Mouse (Mus musculus): ENCODE results near the gene Aox3.

The Aox3 gene

DNA sequence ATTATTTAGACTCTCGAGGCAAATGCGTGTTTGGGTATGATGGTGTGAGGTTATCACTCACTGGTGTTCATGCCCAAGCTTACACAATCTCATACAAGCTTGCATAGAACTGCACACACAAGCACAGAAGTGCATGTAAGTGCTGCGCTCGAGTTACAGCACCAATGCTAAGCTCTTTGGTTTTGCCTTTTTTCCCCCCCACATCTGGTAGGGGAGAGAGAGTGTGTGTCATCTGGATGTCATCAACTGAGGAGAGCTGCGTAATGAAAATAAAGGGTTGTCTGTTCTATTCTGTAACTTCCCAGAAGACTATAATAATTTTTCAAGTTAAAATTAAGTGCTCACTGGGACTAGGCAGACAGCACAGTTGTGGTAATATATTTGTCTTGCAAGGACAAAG, 100.9 kb downstream of the Aox3 start:
- no peak for DNase-seq

DNA sequence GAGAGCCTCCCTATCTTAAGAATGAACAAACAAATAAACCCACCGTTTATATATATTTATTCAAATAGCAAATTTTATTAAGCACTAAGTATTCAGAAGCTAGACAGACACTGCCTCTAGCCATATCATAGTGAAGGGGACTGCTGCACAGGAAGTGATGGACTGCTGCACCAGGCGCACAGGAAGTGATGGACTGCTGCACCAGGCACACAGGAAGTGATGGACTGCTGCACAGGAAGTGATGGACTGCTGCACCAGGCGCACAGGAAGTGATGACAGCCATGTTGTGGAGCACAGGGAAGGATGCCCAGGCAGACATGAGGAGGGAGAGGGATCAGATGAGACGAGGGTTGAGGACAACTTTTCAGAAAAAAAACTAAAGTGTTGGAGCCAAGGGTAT, 102.4 kb downstream of the Aox3 start:
- no peak for DNase-seq

DNA sequence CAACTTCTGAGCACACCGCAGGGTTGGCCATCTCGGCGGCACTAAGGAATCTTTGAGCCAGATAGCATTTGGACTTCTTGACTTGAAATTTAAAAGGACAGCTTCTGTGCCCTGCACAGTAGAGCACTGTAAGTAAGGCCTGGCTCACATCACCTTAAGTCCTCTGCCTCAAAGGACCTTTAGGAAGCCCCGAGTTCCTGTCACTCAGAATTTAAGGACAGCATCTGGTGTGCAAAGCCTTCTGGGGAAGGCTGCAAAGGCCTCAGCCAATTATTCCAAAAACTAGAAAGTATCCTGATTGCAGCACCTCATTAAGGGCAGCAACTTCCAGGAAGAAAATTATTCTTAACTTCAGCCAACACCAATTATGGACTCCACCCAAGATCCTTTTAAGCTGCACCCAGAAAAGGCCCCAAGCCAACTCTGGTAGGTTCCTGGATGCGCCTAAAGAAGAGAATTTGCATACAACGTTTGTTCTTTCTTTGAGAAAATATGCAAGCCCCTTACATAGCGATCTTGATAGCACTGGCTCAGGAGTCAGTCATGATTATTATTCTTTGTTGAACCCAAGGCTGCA, 103.1 kb downstream of the Aox3 start:
- DNase-seq, result no peak

DNA sequence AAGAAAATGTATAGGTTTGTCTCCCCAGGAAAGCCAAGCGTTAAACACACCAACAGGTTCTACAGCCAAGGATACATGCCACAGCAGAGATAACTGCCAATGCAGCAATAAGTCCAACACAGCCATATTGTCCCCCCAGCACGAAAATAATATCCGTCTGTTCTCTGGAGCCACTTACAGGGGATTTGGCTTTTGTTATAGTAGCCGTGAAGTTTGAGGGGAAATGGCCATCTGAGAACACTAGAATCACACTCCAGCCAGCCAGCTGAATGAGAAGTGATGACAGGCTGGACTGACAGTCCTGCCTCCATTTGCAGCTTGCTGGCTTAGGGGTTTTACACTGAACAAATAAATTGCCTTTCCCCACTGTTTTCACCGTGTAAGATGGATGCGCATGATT, 108.1 kb downstream of the Aox3 start:
- no peak for DNase-seq

DNA sequence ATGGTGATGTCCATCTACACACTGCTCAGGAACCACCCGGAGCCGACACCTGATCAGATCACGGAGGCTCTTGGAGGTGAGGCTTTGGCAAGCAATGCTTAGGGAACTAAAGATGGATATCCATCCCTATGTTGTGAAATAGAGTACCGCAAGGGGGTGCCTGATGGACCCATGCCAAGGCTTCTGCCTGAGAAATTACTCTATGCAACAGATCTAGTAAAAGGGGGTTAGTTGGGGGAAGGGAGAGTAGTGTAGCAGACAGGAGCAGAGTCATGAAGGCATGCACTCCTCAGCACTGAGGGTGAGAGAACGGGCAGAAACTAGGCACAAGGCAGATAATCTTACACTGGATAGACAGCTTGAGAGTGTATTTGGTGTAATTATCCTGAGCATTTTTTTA, 108.9 kb downstream of the Aox3 start:
- no peak for DNase-seq

DNA sequence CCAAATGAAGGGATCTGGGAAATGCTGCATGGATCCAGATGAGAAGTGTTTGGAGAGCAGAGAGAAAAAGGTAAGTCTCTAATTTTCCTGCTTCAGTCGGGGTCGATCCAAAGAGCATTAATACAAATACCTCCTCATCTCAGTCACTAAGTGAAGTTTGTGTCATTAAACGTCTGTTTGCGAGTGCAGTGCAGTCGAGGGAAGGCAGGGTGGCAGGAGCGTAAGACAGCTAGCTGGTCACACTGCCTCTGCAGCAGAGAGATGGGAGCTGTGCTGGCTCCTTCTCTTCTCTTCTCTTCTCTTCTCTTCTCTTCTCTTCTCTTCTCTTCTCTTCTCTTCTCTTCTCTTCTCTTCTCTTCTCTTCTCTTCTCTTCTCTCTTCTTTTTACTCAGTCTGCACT, 115.2 kb downstream of the Aox3 start:
- DNase-seq, result no peak

DNA sequence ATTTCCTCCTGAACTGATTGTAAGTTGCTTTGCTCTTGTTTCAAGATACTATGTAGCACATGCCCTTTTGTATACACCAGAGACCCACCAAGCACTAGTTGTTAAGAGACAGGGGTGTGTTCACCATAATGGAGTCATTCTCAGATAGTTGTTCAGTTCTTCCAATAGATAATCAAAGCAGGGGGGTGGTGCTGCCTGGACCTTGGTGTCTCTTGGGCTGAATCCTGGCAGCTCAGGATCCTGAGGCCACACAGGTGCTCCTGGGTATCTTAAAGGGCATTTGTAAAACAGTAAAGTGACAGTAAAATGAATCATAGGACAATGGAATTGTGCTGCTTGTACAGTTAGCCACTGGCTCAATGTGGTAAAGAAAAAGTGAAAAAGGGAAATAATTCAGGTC, 116.0 kb downstream of the Aox3 start:
- no peak for DNase-seq

DNA sequence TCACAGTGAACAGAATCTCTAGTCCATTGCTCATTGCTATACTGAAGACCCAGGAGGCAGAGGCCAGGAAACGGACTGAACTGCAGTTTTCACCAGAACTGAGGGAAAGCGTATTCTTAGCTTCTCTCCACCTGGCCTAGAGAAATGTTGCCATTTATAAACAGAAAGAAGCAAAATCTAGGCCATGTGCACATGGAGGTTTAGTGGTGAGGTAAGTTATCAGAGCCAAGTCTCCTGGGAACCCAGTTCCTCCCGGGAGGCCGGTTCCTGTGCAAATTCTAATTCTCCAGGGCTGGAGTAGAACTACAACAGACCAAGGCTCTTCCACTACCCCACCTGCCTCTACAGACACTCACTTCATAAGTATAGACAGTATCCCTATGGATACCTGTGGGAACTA, 116.8 kb downstream of the Aox3 start:
- no peak for DNase-seq

DNA sequence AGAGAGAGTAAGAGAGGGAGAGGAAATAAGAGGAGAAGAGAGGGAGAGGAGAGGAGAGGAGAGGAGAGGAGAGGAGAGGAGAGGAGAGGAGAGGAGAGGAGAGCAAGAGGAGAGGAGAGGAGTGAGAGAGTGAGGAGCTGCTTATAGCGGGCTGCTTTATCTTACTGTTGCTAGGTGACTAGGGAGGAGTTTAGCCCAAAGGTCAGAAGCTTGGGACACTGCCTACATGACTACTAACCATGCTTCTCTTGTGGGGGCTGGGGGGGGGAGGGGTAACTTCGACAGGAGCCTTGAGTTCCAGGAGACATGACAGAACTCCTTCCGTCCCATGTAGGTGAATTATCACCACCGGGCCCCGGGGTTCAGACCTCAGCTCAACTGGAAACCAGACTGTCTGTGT, 117.6 kb downstream of the Aox3 start:
- no peak for DNase-seq

DNA sequence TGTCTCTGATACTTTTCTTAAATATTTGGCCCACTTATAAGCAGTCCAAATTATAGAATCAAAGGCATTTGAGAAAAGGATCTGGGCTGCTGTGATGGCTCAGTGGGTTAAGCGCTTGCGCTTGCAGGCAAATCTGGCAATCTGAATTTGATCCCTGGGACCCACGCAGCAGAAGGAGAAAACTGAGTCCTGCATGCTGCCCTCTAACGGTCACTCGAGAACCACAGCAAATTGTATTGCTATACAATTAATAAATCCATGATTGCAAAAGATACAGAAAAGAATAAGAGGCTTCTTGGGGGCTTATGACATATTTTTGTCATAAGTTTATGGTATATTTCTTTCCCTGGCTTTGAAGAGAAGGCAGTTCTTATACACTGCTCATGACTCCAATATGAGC, 122.5 kb downstream of the Aox3 start:
- DNase-seq, result no peak

DNA sequence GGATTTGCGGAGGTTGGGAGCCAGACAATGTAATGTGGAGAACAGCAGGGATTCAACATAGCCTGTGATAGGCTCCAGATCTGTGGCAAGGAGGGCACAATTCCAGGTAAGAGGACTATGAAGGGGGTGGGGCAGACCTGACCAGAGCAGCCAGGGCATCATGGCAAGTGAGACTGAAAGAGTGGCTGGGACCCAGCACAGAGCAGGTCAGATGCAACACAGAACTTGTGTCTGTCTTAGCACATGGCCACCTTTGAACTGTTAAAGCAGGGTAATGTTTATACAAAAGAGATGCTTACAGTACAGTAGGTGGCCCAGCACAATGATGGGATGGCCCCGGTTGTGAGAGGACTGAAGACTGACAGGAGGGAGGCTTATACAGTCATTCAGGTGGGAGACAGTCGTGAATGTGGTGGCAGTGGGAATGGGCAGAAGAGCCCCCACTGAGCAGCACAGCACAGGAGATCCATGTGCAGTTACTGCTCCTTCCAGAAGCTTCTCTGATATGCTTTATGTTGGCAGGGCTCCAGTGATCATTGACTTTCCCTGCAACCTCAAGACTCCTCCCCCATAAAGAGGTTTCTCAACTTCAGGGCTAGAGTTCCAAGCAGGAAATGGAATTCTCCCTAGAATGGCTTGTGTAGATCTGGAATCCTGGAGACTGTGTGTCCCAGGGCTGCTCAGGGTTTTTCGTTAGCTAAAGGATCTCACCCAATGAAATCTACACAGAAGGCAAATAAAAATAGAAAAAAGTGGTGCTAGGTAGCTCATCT, 124.8 kb downstream of the Aox3 start:
- peak; percentile 47 for DNase-seq

DNA sequence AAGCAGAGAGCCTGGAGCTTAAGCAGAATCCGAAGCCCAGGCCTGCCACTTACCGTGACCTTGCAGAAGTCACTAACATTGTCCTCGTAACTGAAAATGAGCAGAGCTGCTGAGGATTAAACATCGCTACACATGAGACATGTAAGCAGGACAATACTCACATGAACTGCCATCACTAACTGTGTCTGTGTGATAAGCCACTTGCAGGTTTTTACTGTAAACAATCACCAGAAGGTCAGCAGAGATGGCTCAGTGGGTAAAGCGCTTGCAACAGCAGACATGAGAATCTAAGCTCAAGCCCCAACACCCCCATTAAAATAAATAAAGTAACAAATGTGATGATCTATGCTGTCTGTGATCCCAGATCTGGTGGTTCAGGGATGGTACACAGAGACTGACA, 125.5 kb downstream of the Aox3 start:
- DNase-seq, result no peak

DNA sequence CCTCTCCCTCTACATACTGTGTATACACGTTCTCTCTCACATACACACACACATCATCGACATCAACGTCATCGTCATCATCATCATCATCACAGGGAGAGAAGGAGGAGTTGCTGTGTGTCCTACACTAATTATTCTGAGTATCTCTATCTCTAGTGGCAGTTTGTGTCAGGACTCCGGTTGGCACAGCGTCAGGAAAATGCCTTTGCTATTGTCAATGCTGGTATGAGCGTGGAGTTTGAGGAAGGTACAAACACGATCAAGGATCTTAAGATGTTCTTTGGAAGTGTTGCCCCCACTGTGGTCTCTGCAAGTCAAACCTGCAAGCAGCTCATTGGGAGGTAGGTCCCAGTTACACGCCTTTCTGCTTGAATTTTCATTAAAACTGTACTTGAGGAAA, 126.0 kb downstream of the Aox3 start:
- DNase-seq, result no peak

DNA sequence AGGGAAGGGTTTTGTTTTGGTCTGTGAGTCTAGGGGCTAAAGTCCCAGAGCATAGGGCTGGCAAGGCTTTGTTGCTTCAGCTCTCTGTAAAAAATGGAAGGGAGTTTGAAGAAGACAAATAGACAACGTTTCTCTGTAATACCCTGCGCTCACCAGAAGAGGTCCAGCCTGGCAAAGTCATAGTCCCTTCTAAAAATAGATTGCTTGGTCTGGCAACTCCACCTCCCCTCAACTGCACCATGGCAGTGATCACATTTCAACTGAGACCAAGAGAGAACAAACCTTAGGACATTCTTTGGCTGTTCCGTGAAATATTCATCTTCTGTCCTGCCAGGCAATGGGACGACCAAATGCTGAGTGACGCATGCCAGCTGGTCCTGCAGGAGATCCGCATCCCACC, 127.4 kb downstream of the Aox3 start:
- DNase-seq, result peak; percentile 18

DNA sequence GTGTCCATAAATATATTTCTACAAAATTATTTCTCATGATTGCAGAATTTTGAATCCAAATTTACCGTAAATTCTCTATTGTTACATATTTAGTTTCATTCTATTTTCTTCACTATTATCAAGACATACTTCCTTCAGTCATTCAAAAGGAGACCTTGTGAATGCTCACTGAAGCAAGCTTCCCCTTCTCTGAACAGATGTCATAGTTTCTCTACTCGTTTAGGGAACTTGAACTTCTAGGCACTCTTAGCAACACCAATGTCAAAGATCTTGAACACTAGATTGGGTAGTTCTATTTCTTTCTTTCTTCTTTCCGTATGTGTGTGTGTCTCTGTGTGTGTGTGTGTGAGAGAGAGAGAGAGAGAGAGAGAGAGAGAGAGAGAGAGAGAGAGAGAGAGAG, 131.6 kb downstream of the Aox3 start:
- DNase-seq, result no peak

DNA sequence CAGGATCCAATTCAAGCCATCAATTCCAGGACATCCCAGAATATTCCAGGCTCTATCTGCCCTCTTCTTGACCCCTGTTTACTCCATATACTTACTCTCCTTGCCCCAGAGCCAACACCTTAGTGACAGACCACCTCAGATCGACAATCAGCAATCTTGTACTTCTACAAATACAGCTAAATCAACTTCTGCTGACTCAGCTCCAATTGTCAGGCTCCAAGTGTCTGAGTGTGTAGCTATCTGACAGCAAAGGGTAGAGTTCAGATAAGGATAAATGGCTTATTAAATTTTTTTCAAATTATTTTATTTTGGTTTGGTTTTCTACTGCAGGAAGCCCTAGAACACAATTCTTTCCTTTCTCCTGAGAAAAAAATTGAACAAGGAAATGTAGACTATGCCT, 135.6 kb downstream of the Aox3 start:
- DNase-seq, result no peak
